Mouse (Mus musculus) olfactory bulb, adult 2 months (tissue): ENCODE data around the gene Sox5.

Source experiments
- CTCF ChIP-seq: fragments of 200-500 bp; IDR thresholded peaks from 2 replicates; pipeline ENCODE4 v1.5.1; 2012; ENCODE audit warnings: low read depth, mild to moderate bottlenecking, low read length, moderate library complexity; ENCODE audit not compliant: insufficient read depth
- POLR2A ChIP-seq: fragments of 200-500 bp; IDR thresholded peaks from 2 replicates; pipeline ENCODE4 v1.6.1; 2012; ENCODE audit warnings: mild to moderate bottlenecking, low read depth, low read length, moderate library complexity; ENCODE audit not compliant: insufficient read depth

DNA sequence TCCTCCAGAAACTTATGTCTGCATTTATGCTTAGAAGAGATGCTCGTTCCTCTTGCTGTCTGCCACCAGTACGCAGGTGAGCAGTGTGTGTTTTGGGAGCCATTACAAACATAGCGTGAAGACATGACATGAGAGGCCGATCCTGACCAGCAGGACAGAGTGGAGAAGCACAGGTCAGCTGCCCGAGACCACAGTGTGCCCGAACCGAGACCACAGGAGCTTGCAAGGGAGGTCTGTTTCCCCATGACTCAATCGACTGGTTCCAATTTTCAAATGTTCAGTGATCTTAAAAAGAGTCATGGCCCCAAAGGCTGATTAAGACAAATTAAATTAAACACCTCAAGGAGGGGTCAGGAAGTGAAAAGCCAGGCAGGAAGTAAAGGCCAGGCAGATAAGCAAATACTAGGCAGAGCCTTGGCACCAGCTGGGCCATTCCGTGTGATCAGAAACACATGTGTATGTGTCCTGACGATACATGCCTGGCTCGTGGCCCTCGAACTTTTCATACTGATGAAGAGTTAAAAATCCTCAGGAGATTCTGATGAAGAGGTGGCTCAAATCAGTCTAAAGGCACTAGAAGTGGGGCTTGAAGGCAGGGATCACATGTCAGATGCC lies 58.1 kb downstream of the Sox5 start:
- no peak for TF ChIP-seq CTCF
- TF ChIP-seq POLR2A, result no peak
